Mouse (Mus musculus) forebrain, embryonic 10.5 days (tissue): ENCODE results near the gene Ormdl2. TPM values are rescaled to one million over a fixed set of nuclear protein-coding genes. Genes with fewer than 3 reads are reported as not detected.
"Not testable (repeated sequence)": the region's sequence is repeated elsewhere in the genome, so short reads cannot be mapped to it uniquely, and the experiment has no call there.

Experiments used
- DNase-seq: peaks from one replicate; pipeline ENCODE4 v3.0.0-alpha.2; 2017; ENCODE audit warnings: low spot score; ENCODE audit errors: extremely low spot score
- H3K27ac ChIP-seq: fragments of 300-500 bp; sonication (generic); 2 replicates; pipeline ENCODE4 v1.5.1; 2016; ENCODE audit warnings: mild to moderate bottlenecking
- H3K27me3 ChIP-seq: fragments of 300-500 bp; sonication (generic); 2 replicates; pipeline ENCODE4 v1.6.1; 2016; ENCODE audit warnings: mild to moderate bottlenecking; ENCODE audit not compliant: poor library complexity, severe bottlenecking
- H3K36me3 ChIP-seq: fragments of 300-500 bp; sonication (generic); replicated peaks from 2 replicates; pipeline ENCODE4 v1.6.1; 2016; ENCODE audit warnings: mild to moderate bottlenecking, moderate library complexity
- H3K4me1 ChIP-seq: fragments of 300-500 bp; sonication (generic); 2 replicates; pipeline ENCODE4 v1.6.1; 2016
- H3K4me3 ChIP-seq: fragments of 300-500 bp; sonication (generic); 2 replicates; pipeline ENCODE4 v1.5.1; 2016; ENCODE audit warnings: mild to moderate bottlenecking, moderate library complexity
- H3K9me3 ChIP-seq: fragments of 300-500 bp; sonication (generic); 2 replicates; pipeline ENCODE4 v1.6.1; 2016; ENCODE audit warnings: mild to moderate bottlenecking, moderate library complexity
- WGBS: fragments of 180-500 bp; shearing (Covaris S2); methylation state at CpG from one replicate; pipeline ENCODE4 v1.1.7; 2016; 5-methylcytosine and 5-hydroxymethylcytosine counted together
- polyA plus RNA-seq: library from polyadenylated mRNA; unstranded; fragments of >200 nt; fragmentation: Nextera tagmentation; extraction: Ambion mirVana; gene quantifications from 2 replicates; pipeline ENCODE4 v1.2.1, GENCODE M21; 2016

Gene Ormdl2
- polyA plus RNA-seq, 1 experiment from 2014 or later, result 88.0 TPM

DNA sequence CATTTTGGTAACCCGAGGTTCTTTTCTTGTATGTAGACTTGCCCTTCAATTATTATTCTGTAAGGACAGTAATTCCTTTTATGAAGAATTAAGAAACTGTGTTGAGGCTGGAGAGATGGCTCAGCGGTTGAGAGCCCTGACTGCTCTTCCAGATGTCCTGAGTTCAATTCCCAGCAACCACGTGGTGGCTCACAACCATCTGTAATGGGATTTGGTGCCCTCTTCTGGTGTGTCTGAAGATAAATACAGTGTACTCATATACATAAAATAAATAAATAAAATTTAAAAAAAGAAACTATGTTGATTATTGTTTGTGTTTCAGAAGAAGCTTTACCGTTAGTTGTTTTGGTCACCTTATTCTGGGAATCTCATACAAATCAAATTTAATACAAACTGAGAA, 1.6 kb upstream of the Ormdl2 start:
- Histone ChIP-seq H3K4me1 (peaks cover 23% of the 10 kb centered on the region), H3K36me3 (peaks cover 64% of the 10 kb centered on the region), H3K4me3 (peak overlapping the region; percentile 79)
- not testable (repeated sequence) for DNase-seq, H3K27me3 ChIP-seq, H3K27ac ChIP-seq, H3K9me3 ChIP-seq
- 81% methylated on average over 4 of the region's 4 CpGs for WGBS

GRCm38 (mm10) chr10:128822135-128822534, 690 bp upstream of the Ormdl2 start:
- no peaks in the 10 kb centered on the region for H3K27me3 ChIP-seq
- H3K27ac ChIP-seq, result peak overlapping the region; percentile 90
- H3K4me1 ChIP-seq, result peaks cover 23% of the 10 kb centered on the region
- no peaks in the 10 kb centered on the region for H3K9me3 ChIP-seq
- WGBS, result 5% methylated on average over 13 of the region's 13 CpGs
- peak overlapping the region; percentile 79 for H3K4me3 ChIP-seq
- peaks cover 64% of the 10 kb centered on the region for H3K36me3 ChIP-seq
- DNase-seq, result no peak

- peak overlapping the region; percentile 79; the same call in 1 of the 2 replicates for H3K4me3 ChIP-seq
- DNase-seq, result no peak
- no peaks in the 10 kb centered on the region for H3K9me3 ChIP-seq
- no peak overlapping the region for H3K27ac ChIP-seq
- H3K36me3 ChIP-seq, result peaks cover 64% of the 10 kb centered on the region
- H3K4me1 ChIP-seq, result peaks cover 23% of the 10 kb centered on the region
- H3K27me3 ChIP-seq, result no peaks in the 10 kb centered on the region
- 92% methylated on average over 4 of the region's 4 CpGs for WGBS
Measured at GRCm38 (mm10) chr10:128820217-128820616, 1.2 kb downstream of the Ormdl2 start.

DNA sequence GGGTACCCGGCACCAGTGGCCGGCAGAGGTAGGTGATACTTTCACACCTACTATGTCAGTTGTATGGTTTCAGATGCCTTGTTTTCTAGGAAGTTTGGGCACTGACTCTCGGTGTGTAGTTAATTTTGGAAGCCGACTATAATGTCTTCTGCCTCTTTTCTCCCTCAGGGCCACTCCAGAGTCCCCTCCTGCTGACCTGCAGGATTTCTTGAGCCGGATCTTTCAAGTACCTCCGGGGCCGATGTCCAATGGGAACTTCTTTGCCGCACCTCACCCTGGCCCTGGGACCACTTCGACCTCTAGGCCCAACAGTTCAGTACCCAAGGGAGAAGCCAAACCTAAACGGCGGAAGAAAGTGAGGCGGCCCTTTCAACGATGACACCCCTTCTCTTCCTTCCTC, 4.4 kb downstream of the Ormdl2 start, which contains the start of gene Sarnp:
TSS of gene Sarnp (plus strand) at position 301 of the 400 bp plus-strand sequence.
- no peak within 1 kb of the TSS for H3K4me3 ChIP-seq
- H3K27ac ChIP-seq, result no peak within 1 kb of the TSS
- no peak for DNase-seq
- no peaks in the 10 kb centered on the region for H3K9me3 ChIP-seq
- peaks cover 12% of the 10 kb centered on the region for H3K4me1 ChIP-seq
- no peaks in the 10 kb centered on the region for H3K27me3 ChIP-seq
- WGBS, result 90% methylated on average over 13 of the region's 13 CpGs
- peaks cover 74% of the 10 kb centered on the region for H3K36me3 ChIP-seq

DNA sequence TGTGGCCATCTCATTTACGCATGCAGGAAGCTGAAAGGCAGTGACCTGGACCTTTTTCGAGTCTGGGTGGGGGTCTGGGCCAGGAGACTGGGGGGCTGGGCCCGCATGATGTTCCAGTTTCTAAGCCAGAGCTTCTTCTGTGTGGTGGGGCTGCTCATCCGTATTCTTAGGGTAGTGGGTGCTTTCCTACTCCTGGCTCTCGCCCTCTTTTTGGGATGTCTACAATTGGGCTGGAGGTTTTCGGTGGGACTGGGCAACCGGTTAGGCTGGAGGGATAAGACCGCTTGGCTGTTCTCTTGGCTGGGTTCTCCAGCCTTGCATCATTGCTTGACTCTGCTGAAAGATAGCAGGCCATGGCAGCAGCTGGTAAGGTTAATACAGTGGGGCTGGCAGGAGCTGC, 14.4 kb downstream of the Ormdl2 start:
- no peak for DNase-seq
- Histone ChIP-seq H3K4me1 (peaks cover 63% of the 10 kb centered on the region), H3K27me3 (no peaks in the 10 kb centered on the region), H3K9me3 (no peaks in the 10 kb centered on the region), H3K36me3 (peaks cover 48% of the 10 kb centered on the region), H3K27ac (no peak overlapping the region; the same call in 1 of the 2 replicates), H3K4me3 (peak overlapping the region; percentile 83)
- WGBS, result 93% methylated on average over 8 of the region's 8 CpGs

- H3K36me3 ChIP-seq, result peaks cover 58% of the 10 kb centered on the region
- 69% methylated on average over 6 of the region's 6 CpGs for WGBS
- H3K27ac ChIP-seq, result peak overlapping the region; percentile 95
Measured at GRCm38 (mm10) chr10:128806086-128806485, 15.4 kb downstream of the Ormdl2 start.

GRCm38 (mm10) chr10:128805092-128806000, 16.1 kb downstream of the Ormdl2 start:
- H3K4me3 ChIP-seq, result peak overlapping the region; percentile 83
- H3K4me1 ChIP-seq, result peaks cover 63% of the 10 kb centered on the region
- peaks cover 63% of the 10 kb centered on the region for H3K36me3 ChIP-seq
- H3K27me3 ChIP-seq, result no peaks in the 10 kb centered on the region
- DNase-seq, result peak; percentile 99
- under 1% methylated on average over 69 of the region's 70 CpGs for WGBS
- H3K9me3 ChIP-seq, result no peaks in the 10 kb centered on the region
- peak overlapping the region; percentile 95 for H3K27ac ChIP-seq

More at GRCm38 (mm10) chr10:128806086-128806485, 15.4 kb downstream of the Ormdl2 start:
- Histone ChIP-seq H3K4me3 (peak overlapping the region; percentile 83), H3K4me1 (peaks cover 63% of the 10 kb centered on the region), H3K27me3 (no peaks in the 10 kb centered on the region), H3K9me3 (no peaks in the 10 kb centered on the region)
- no peak for DNase-seq

DNA sequence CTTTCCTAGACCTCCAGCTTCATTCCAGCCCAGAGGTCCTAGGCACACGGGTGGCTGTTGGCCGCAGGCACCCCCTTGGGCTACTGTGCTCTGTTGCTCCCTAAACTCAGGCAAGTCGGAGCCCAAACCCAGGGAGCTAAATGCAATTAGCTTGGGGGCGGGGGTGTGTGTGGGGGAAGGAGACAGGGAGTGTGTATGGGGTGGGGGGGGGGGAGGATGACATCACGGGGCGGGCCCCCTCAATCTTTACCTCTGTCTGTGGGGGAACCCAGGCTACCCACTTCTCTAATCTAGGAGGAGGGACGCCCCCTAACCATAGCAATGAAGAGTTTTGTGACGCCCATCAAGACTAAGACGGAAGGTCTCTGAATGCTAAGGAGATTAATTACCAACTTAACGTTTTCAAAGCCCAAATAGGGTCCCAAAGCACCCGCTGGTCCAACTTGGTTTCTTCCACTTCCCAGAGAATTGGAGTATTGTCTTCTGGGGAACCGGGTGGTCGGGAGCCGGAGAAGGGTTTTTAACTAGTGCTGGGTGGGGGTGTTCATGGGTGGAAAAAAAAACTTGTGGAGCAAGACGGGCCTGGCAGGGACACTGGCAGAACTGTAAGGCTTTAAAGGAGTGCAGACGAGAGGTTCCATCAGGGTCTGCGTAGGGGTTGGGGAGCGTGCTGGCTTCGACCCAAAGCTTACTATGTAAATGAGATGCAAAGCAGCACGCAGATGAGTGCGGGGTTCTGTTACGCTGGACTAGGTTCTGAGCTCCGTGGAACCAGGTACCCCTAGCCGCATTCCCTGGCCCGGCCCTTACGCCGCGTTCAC, 17.0 kb downstream of the Ormdl2 start, which contains the start of gene Tmem198b:
TSS of gene Tmem198b (minus strand) at position 100 of the 821 bp plus-strand sequence.
- under 1% methylated on average over 28 of the region's 28 CpGs for WGBS
- peaks cover 62% of the 10 kb centered on the region for H3K36me3 ChIP-seq
- H3K4me1 ChIP-seq, result peaks cover 62% of the 10 kb centered on the region
- H3K27me3 ChIP-seq, result no peaks in the 10 kb centered on the region
- peak within 1 kb of the TSS; percentile 95 for H3K27ac ChIP-seq
- no peaks in the 10 kb centered on the region for H3K9me3 ChIP-seq
- peak within 1 kb of the TSS; percentile 83 for H3K4me3 ChIP-seq
- peak; percentile 85 for DNase-seq

- 0% methylated on average over 14 of the region's 14 CpGs for WGBS
- H3K4me3 ChIP-seq, result peak within 1 kb of the TSS; percentile 83
- peaks cover 55% of the 10 kb centered on the region for H3K4me1 ChIP-seq
- H3K27me3 ChIP-seq, result no peaks in the 10 kb centered on the region
- H3K9me3 ChIP-seq, result no peaks in the 10 kb centered on the region
- peaks cover 56% of the 10 kb centered on the region for H3K36me3 ChIP-seq
- no peak for DNase-seq
- H3K27ac ChIP-seq, result peak within 1 kb of the TSS; percentile 95
Measured at GRCm38 (mm10) chr10:128803771-128804270, 17.6 kb downstream of the Ormdl2 start, which contains the start of gene Dnajc14. Gene Dnajc14 (plus strand): TSS chr10:128804062.

DNA sequence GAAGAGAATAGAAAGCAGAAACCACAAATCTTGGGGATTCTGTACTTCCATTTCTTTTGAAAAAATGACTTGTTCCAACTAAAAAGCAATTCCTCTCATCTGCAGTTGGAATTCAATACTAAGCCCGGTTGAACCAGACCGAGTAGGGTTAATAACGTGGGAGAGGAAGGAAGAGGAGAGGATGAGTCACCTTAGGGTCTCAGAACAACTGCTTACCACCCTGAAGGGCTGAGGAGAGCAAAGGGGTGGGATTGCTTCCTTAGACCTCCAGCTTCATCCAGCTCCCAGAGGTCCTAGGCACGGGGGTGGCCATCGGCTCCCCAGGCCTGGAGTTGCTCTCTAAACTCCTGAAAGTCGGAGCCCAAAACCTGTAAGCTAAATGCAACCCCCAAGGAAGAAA, 18.1 kb downstream of the Ormdl2 start:
- no peak for DNase-seq
- Histone ChIP-seq H3K36me3 (peaks cover 56% of the 10 kb centered on the region), H3K27ac (peak overlapping the region; percentile 95), H3K4me1 (peaks cover 51% of the 10 kb centered on the region), H3K9me3 (no peaks in the 10 kb centered on the region), H3K4me3 (peak overlapping the region; percentile 83), H3K27me3 (no peaks in the 10 kb centered on the region)
- WGBS, result 21% methylated on average over 6 of the region's 6 CpGs

- DNase-seq, result no peak
- no peaks in the 10 kb centered on the region for H3K9me3 ChIP-seq
- WGBS, result 66% methylated on average over 4 of the region's 4 CpGs
- H3K4me3 ChIP-seq, result peak overlapping the region; percentile 83
- peak overlapping the region; percentile 59 for H3K27ac ChIP-seq
- H3K4me1 ChIP-seq, result peaks cover 46% of the 10 kb centered on the region
- H3K27me3 ChIP-seq, result no peaks in the 10 kb centered on the region
- H3K36me3 ChIP-seq, result peaks cover 56% of the 10 kb centered on the region
Measured at GRCm38 (mm10) chr10:128802956-128803355, 18.5 kb downstream of the Ormdl2 start.

GRCm38 (mm10) chr10:128801981-128802495, 19.4 kb downstream of the Ormdl2 start:
- no peaks in the 10 kb centered on the region for H3K9me3 ChIP-seq
- H3K27ac ChIP-seq, result no peak overlapping the region
- no peak overlapping the region for H3K4me3 ChIP-seq
- no peak for DNase-seq
- no peaks in the 10 kb centered on the region for H3K27me3 ChIP-seq
- WGBS, result 84% methylated on average over 16 of the region's 16 CpGs
- peaks cover 47% of the 10 kb centered on the region for H3K36me3 ChIP-seq
- peaks cover 37% of the 10 kb centered on the region for H3K4me1 ChIP-seq
